Mouse (Mus musculus): ENCODE results near the gene Zpbp2. TPM values are rescaled to one million over a fixed set of nuclear protein-coding genes. Genes with fewer than 3 reads are reported as not detected.
A peak's percentile ranks its signal among the peaks of the same experiment; 100 is the strongest.

Gene Zpbp2
- polyA plus RNA-seq, 1 experiment from 2014 or later, result 0.37 TPM

DNA sequence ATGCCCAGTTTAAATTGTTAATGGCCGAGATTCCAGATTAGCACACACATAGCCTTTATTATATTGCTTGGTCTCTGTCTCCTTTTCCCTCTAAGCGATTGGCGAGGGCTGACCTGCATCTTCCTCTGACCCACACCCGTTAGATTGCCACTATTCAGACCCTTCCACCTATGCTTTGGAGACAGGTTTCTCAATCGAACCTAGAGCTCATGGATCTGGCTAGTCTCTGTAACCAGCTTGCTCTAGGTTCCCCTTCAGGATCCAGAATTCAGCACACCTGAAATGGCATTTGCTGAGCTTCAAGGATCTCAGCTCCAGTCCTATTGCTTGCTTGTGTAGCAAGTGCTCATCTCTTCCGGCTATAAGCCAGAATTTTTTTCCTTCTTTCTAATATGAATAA is 18.6 kb downstream of the Zpbp2 start:
- Histone ChIP-seq H3K36me3 (no peaks in the 10 kb centered on the region), H3K4me3 (no peak overlapping the region), H3K27ac (no peak overlapping the region), H3K27me3 (ENCODE audit: insufficient read depth, poor library complexity, severe bottlenecking) (no peaks in the 10 kb centered on the region), H3K4me1 (replicated peaks) (no peaks in the 10 kb centered on the region), H3K9me3 (no peaks in the 10 kb centered on the region)
- 80% methylated on average over 6 of the region's 6 CpGs for WGBS
- DNase-seq (ENCODE audit: low spot score), result no peak

DNA sequence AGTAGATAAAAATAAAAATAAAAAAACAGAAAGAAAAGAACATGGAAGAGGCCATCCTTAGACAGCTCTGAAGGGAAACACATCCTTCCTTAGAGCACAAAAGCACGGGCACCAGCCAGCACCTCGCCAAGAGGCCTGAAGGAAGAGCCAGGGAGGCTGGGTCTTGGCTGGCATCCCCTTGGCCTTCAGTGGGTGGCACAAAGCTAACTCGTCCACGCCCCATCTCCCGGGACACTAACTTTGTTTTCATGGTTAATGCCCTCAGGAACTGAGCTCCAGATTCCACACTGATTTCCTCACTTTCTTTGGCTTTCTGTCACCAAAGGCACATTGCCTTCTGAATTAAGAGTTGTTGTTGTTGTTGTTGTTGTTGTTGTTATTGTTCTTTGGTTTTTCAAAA is 26.9 kb downstream of the Zpbp2 start:
- Histone ChIP-seq H3K9me3 (no peaks in the 10 kb centered on the region), H3K27ac (no peak overlapping the region), H3K36me3 (peaks cover 29% of the 10 kb centered on the region), H3K4me3 (no peak overlapping the region), H3K27me3 (ENCODE audit: insufficient read depth, poor library complexity, severe bottlenecking) (no peaks in the 10 kb centered on the region), H3K4me1 (replicated peaks) (0 out of 2 replicates have a peak, but pooled peaks cover 9% of the 10 kb centered on the region)
- 90% methylated on average over 5 of the region's 5 CpGs for WGBS
- no peak for DNase-seq (ENCODE audit: low spot score)

DNA sequence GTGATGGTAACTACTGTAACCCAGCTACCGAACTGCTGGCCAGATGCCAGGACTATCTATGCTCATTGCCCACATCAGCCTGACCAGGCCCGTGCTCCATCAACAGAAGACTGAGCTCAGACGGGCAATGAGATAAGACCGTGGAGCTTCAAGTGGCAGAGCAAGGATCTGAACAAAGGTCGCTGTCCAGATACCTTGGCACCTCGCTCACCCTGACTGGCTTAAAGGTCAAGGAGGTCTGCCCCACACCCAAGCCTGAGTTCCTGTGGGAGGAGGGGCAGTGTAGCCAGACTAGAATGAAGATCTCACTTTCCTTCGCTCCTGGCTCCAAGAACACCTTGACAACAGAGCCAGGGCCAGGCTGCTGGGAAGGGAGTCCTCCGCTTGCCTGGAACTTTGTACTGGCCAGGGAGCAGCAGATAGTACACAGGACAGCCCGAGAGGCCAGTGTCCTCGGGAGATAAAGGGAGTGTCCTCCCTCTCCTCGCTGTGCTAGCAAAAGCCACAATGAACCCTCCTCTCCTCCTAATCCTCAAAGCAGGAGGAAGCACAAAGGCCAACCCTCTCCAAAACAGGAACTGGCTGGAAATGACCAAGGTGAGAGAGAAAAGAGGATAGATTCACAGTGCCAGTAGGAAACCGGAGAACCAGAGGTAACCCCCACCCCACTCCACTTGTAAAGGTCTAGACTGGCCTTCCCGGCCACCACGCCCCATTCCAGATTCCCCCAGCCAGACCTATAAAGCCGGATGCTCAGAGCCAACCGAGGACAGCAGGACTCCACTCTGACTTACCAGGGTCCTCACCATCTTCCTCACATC is 29.6 kb downstream of the Zpbp2 start:
- WGBS, result 83% methylated on average over 16 of the region's 16 CpGs
- H3K27ac ChIP-seq, result peak overlapping the region; percentile 53; the same call in 1 of the 2 replicates
- H3K36me3 ChIP-seq, result peaks cover 45% of the 10 kb centered on the region
- DNase-seq (ENCODE audit: low spot score), result no peak
- H3K27me3 ChIP-seq (ENCODE audit: insufficient read depth, poor library complexity, severe bottlenecking), result no peaks in the 10 kb centered on the region
- H3K4me1 ChIP-seq (replicated peaks), result peaks cover 22% of the 10 kb centered on the region
- peak overlapping the region; percentile 20 for H3K4me3 ChIP-seq
- H3K9me3 ChIP-seq, result no peaks in the 10 kb centered on the region

DNA sequence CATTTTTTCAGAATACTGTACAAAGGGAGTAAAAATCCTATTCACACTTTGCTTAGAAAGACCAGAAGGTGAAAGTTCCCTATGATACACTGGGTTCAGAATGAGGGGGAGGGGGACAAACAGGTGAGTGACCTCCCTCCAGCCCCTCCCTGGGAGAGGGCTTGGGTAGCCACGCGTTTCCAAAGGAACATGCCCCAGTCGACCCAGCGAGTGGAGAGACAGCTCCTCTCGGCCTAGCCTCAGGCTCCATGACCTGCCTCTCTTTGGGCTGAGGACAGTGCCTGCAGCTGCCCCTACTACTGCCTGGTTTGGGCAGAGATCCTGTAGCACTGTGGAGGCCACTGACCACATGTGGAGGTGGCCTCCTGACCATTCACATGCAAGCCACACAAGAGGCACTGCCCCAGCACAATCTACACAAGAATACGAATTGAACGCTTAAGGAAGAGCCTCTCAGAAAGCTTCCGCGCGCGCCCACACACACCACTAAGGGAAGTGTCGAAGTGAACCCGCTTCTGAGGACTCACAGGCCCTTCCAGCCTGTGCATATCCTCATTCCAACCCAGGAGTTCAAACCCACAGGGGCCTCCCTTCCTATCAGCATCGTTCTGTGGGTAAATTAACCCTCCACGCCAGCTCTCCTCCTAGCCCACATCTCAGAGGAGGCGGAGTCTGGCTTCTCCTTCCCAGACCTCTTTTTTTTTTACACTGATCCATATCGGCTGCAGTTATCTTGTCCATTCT is 30.6 kb downstream of the Zpbp2 start:
- no peak for DNase-seq (ENCODE audit: low spot score)
- H3K4me3 ChIP-seq, result no peak overlapping the region
- H3K27me3 ChIP-seq (ENCODE audit: insufficient read depth, poor library complexity, severe bottlenecking), result no peaks in the 10 kb centered on the region
- H3K27ac ChIP-seq, result peak overlapping the region; percentile 53; the same call in 1 of the 2 replicates
- peaks cover 45% of the 10 kb centered on the region for H3K36me3 ChIP-seq
- no peaks in the 10 kb centered on the region for H3K9me3 ChIP-seq
- 69% methylated on average over 17 of the region's 17 CpGs for WGBS
- H3K4me1 ChIP-seq (replicated peaks), result peaks cover 31% of the 10 kb centered on the region

DNA sequence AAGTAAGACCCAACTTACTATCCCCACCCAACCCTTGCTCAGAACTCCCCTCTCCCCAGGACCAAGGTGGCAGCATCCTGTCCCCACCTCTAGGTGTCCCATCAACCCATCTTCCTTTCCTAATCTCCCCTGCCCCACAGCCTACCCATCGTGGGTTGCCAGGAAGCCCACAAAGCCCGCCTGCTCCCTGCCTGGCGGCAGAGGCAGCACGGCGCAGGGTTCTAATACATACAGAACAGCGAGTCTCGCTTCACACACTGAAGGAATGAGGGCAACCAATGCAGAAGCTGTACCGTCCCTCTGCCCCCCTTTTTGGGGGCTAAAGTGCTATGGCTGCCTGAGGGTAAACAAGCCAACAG is 31.1 kb downstream of the Zpbp2 start:
- H3K9me3 ChIP-seq, result no peaks in the 10 kb centered on the region
- H3K4me1 ChIP-seq (replicated peaks), result peaks cover 34% of the 10 kb centered on the region
- no peak overlapping the region for H3K4me3 ChIP-seq
- H3K27me3 ChIP-seq (ENCODE audit: insufficient read depth, poor library complexity, severe bottlenecking), result no peaks in the 10 kb centered on the region
- peaks cover 45% of the 10 kb centered on the region for H3K36me3 ChIP-seq
- H3K27ac ChIP-seq, result peak overlapping the region; percentile 50; the same call in 1 of the 2 replicates
- WGBS, result 85% methylated on average over 8 of the region's 8 CpGs
- no peak for DNase-seq (ENCODE audit: low spot score)

DNA sequence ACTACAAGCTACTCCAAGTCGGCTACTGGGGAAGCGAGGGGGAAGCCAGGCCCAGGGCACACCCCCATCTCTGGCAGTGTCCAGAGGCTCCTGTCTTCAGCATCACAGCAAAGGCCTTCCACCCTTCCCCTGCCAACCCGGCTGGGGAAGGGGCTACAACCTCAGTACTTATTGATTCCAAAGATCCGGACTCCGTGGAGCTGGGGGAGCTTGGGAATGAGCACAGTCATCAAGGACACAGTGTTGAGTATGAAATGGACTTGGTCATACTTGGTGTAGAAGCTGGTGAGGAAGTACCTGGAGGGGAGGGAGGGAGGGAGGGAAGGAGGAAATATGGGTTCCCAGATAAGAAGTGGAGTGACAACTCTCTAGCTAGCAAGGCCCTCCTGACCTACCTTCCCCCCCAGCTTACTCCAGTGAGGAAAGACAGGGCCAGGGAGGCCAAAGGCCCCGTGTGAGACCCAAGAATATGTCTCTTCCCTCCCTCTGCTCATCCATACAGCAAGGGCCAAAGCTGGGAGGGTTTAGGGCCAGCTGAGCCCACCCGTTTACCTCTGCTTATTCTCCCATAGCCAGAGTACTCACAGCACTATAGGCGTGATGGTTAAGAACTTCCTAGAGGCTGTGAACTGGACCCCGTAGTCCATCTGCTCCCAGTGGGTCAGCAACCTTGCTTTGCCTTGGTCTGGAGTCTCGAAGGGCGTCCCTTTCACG is 31.8 kb downstream of the Zpbp2 start:
- H3K27ac ChIP-seq, result peak overlapping the region; percentile 50; the same call in 1 of the 2 replicates
- H3K4me1 ChIP-seq (replicated peaks), result peaks cover 41% of the 10 kb centered on the region

DNA sequence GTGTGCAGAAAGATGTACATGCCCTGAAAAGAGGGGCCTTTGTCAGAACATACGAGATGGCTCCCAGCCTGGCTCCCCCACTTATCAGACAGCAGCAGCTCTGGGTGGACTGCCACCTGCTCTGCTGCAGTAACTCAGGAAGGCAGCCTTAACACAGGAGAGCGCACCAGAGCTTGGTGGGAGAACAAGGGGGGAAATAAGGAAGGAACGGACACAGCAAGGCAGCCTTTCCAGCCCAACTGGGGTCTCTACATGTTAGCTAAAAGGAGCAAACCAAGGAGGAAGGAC is 32.3 kb downstream of the Zpbp2 start:
- Histone ChIP-seq H3K4me1 (replicated peaks) (peaks cover 46% of the 10 kb centered on the region), H3K9me3 (no peaks in the 10 kb centered on the region), H3K4me3 (0 out of 2 replicates have a peak overlapping the region, but pooled peaks have one; percentile 6), H3K27ac (peak overlapping the region; percentile 56; the same call in 1 of the 2 replicates), H3K36me3 (peaks cover 45% of the 10 kb centered on the region), H3K27me3 (ENCODE audit: insufficient read depth, poor library complexity, severe bottlenecking) (no peaks in the 10 kb centered on the region)
- DNase-seq (ENCODE audit: low spot score), result no peak
- WGBS, result 94% methylated on average over 3 of the region's 3 CpGs

More for the DNA sequence above, 31.8 kb downstream of the Zpbp2 start:
- no peak overlapping the region for H3K4me3 ChIP-seq
- 85% methylated on average over 12 of the region's 12 CpGs for WGBS
- no peaks in the 10 kb centered on the region for H3K9me3 ChIP-seq
- H3K36me3 ChIP-seq, result peaks cover 45% of the 10 kb centered on the region
- H3K27me3 ChIP-seq (ENCODE audit: insufficient read depth, poor library complexity, severe bottlenecking), result no peaks in the 10 kb centered on the region
- DNase-seq (ENCODE audit: low spot score), result no peak

DNA sequence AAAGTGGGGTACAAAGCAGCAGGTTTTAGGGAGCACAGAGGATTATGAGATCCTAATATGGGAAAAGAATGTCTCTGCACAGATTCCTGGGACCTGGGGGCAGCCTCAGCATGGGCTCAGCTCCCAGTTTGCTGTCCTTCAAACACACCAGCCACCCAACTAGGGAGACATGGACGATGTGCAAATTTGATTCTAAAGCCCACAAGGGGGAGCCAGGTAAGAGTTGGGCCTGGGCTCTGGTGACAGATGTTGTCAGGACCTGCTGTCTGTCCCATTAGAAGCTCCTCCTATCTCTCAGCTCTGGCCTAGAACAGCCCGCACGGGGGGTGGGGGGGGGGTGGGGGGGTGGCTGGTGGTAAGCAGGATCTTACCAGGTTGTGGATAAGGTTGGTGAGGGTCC is 32.7 kb downstream of the Zpbp2 start:
- Histone ChIP-seq H3K36me3 (peaks cover 45% of the 10 kb centered on the region), H3K27ac (peak overlapping the region; percentile 56; the same call in 1 of the 2 replicates), H3K4me3 (0 out of 2 replicates have a peak overlapping the region, but pooled peaks have one; percentile 6), H3K4me1 (replicated peaks) (peaks cover 49% of the 10 kb centered on the region), H3K27me3 (ENCODE audit: insufficient read depth, poor library complexity, severe bottlenecking) (no peaks in the 10 kb centered on the region), H3K9me3 (no peaks in the 10 kb centered on the region)
- no peak for DNase-seq (ENCODE audit: low spot score)
- 42% methylated on average over 3 of the region's 3 CpGs for WGBS

DNA sequence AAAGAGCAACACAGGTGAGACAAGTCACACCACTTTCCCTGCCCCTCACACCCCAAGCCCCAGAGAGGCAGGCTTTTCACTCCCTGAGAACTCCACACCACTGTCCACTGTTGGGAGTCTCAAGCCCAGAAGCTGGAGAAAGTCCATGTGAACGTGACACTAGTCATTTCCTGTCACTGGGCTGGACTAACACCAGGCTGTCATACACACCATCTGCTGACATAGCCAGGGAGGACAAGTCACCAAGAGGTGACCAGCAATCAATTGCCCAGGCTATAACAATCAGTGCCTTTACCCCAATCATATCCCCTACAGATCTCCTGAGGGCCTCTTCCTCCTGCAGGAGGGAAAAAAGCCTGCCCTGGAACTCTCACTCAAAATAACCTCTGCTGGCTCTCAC is 33.2 kb downstream of the Zpbp2 start:
- H3K4me3 ChIP-seq, result no peak overlapping the region
- H3K4me1 ChIP-seq (replicated peaks), result peaks cover 55% of the 10 kb centered on the region
- H3K36me3 ChIP-seq, result peaks cover 45% of the 10 kb centered on the region
- H3K27me3 ChIP-seq (ENCODE audit: insufficient read depth, poor library complexity, severe bottlenecking), result no peaks in the 10 kb centered on the region
- H3K9me3 ChIP-seq, result no peaks in the 10 kb centered on the region
- 64% methylated on average over 1 of the region's 1 CpGs for WGBS
- no peak for DNase-seq (ENCODE audit: low spot score)
- no peak overlapping the region; the same call in 1 of the 2 replicates for H3K27ac ChIP-seq

DNA sequence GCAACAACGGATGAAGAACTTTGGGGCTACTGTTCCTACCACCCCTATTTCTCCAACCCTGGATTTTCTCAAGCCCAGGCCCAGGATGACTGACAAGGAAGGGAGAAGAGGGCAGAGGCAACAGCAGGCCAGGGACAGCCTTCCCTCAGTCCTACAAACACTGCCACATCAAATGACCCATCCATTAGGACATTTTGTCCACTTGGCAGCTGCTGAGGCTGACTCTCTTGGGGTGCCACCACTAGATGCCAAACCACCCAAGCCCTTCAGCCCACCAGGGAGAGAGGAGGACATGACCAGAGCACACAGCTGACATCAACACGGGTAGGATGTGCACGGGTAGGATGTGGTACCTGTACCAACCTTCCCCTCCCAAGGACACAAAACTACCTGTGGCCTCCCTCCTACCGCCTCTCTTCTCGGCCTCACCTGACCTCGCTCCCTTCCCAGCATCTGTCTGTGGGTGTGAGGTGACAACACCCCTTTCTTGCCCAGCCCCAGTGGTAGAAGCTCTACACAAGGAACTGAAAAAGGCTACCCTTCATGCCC is 33.8 kb downstream of the Zpbp2 start:
- Histone ChIP-seq H3K27me3 (ENCODE audit: insufficient read depth, poor library complexity, severe bottlenecking) (no peaks in the 10 kb centered on the region), H3K4me3 (peak overlapping the region; percentile 90), H3K36me3 (peaks cover 45% of the 10 kb centered on the region), H3K4me1 (replicated peaks) (peaks cover 56% of the 10 kb centered on the region), H3K9me3 (no peaks in the 10 kb centered on the region), H3K27ac (no peak overlapping the region)
- 93% methylated on average over 6 of the region's 6 CpGs for WGBS
- DNase-seq (ENCODE audit: low spot score), result no peak

DNA sequence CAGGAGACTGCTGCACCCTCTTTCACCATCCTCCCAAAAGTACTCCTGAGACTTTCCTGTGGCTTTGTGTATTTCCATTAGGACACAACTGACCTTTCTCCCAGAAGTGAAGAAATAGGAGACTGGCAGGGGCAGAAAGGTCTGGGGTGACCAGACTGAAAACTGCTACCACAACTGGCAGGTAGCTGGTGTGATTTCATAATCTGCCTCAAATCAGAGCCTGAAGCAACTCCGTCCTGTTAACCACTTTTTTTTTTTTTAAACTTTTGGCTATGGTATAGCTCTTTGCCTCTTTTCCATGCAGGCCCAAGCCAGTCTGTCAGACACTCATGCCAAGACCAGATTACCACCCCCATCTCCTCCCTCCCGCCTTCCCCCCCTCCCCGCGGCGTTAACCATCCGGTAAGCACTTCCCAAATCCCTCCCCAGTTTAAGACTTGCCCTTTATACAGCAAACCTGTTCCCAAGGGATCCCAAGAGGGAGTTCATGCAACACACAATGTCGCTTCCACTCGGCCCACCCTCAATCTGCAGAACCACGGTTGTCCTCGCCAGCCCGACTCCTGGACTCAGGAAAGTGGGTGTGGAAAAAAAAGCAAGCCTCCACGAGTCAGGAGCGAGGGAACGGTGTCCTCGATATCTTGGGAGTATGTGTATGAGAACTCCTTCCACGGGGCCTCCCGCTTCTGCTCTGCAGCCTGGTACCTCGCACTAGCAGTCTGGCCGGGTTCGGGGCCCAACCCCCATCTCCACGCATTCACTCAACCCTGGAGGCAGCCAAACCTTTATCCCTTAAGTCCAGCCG is 35.4 kb downstream of the Zpbp2 start:
- H3K36me3 ChIP-seq, result peaks cover 31% of the 10 kb centered on the region
- H3K4me3 ChIP-seq, result peak overlapping the region; percentile 90
- WGBS, result 2% methylated on average over 22 of the region's 22 CpGs
- H3K27me3 ChIP-seq (ENCODE audit: insufficient read depth, poor library complexity, severe bottlenecking), result peaks cover 3% of the 10 kb centered on the region; the same call in 1 of the 2 replicates
- H3K27ac ChIP-seq, result peak overlapping the region; percentile 93
- DNase-seq (ENCODE audit: low spot score), result no peak
- H3K4me1 ChIP-seq (replicated peaks), result peaks cover 55% of the 10 kb centered on the region
- no peaks in the 10 kb centered on the region for H3K9me3 ChIP-seq

All from hindbrain, embryonic 10.5 days (tissue).